Mouse (Mus musculus) forebrain, embryonic 11.5 days (tissue): ENCODE measurements around the gene Ube2e2. TPM values are rescaled to one million over a fixed set of nuclear protein-coding genes. Genes with fewer than 3 reads are reported as not detected.
A peak's percentile ranks its signal among the peaks of the same experiment; 100 is the strongest.

ENCODE experiments used
- ATAC-seq: fragments of 200-750 bp; cut with Nextera tagmentation; replicated peaks from 2 replicates; pipeline ENCODE4 v1.8.0; 2017; ENCODE audit warnings: moderate TSS enrichment; ENCODE audit not compliant: low FRiP score
- DNase-seq: peaks from one replicate; pipeline ENCODE4 v3.0.0-alpha.2; 2017; ENCODE audit warnings: low spot score
- H3K27ac ChIP-seq: fragments of 300-500 bp; sonication (generic); 2 replicates; pipeline ENCODE4 v1.5.1; 2014; ENCODE audit warnings: low read depth, low read length
- H3K27me3 ChIP-seq: fragments of 300-500 bp; sonication (generic); 2 replicates; pipeline ENCODE4 v1.6.1; 2014; ENCODE audit warnings: mild to moderate bottlenecking, low read length, mixed read lengths; ENCODE audit not compliant: control insufficient read depth, insufficient read depth
- H3K36me3 ChIP-seq: fragments of 300-500 bp; sonication (generic); 2 replicates; pipeline ENCODE4 v1.6.1; 2014; ENCODE audit warnings: mild to moderate bottlenecking, low read length, moderate library complexity, mixed read lengths; ENCODE audit not compliant: control insufficient read depth, insufficient read depth
- H3K4me1 ChIP-seq: fragments of 300-500 bp; sonication (generic); replicated peaks from 2 replicates; pipeline ENCODE4 v1.6.1; 2014; ENCODE audit warnings: low read length, mixed read lengths; ENCODE audit not compliant: control insufficient read depth, insufficient read depth
- H3K4me2 ChIP-seq: fragments of 300-500 bp; sonication (generic); 2 replicates; pipeline ENCODE4 v1.6.1; 2014; ENCODE audit warnings: low read depth, mild to moderate bottlenecking, low read length, moderate library complexity, mixed read lengths; ENCODE audit not compliant: severe bottlenecking
- H3K4me3 ChIP-seq: fragments of 300-500 bp; sonication (generic); 2 replicates; pipeline ENCODE4 v1.5.1; 2014; ENCODE audit warnings: low read depth, low read length
- H3K9ac ChIP-seq: fragments of 300-500 bp; sonication (generic); 2 replicates; pipeline ENCODE4 v1.6.1; 2014; ENCODE audit warnings: low read length
- H3K9me3 ChIP-seq: fragments of 300-500 bp; sonication (generic); 2 replicates; pipeline ENCODE4 v1.6.1; 2016; ENCODE audit warnings: low read length, mixed read lengths; ENCODE audit not compliant: control insufficient read depth
- WGBS: fragments of 180-500 bp; shearing (Covaris S2); extraction: QIAGEN DNeasy Blood & Tissue Kit; methylation state at CpG from one replicate; pipeline ENCODE4 v1.1.7; 2014; 5-methylcytosine and 5-hydroxymethylcytosine counted together
- polyA plus RNA-seq: library from polyadenylated mRNA; unstranded; fragments of >200 nt; fragmentation: Nextera tagmentation; extraction: Ambion mirVana; gene quantifications from 2 replicates; pipeline ENCODE4 v1.2.1, GENCODE M21; 2014

Ube2e2 gene
- 52.0 and 53.9 TPM in 2 replicates for polyA plus RNA-seq

- Histone ChIP-seq H3K27me3 (no peaks in the 10 kb centered on the region), H3K27ac (no peak within 1 kb of the TSS; the same call in 1 of the 2 replicates), H3K4me3 (peak within 1 kb of the TSS; percentile 65), H3K4me1 (no peaks in the 10 kb centered on the region), H3K9me3 (no peaks in the 10 kb centered on the region), H3K9ac (peak within 1 kb of the TSS; percentile 78), H3K36me3 (no peaks in the 10 kb centered on the region), H3K4me2 (peak within 1 kb of the TSS; percentile 73)
- WGBS = 4% methylated on average over 22 of the region's 22 CpGs
- peak; percentile 73 for ATAC-seq
- no peak for DNase-seq
These were observed at the start of gene Ube2e2 for GRCm38 (mm10) chr14:18893947-18894445. Ube2e2 (minus strand) TSS chr14:18894267.

- Histone ChIP-seq H3K4me3 (no peak overlapping the region), H3K4me2 (no peak overlapping the region), H3K9ac (no peak overlapping the region), H3K27ac (no peak overlapping the region), H3K36me3 (no peaks in the 10 kb centered on the region), H3K4me1 (no peaks in the 10 kb centered on the region), H3K9me3 (no peaks in the 10 kb centered on the region), H3K27me3 (no peaks in the 10 kb centered on the region)
- DNase-seq (no peak), ATAC-seq (no peak)
These were observed 46.0 kb upstream of the Ube2e2 start for GRCm38 (mm10) chr14:18940068-18940467.

GRCm38 (mm10) chr14:18903553-18903952 lies 9.5 kb upstream of the Ube2e2 start:
- no peak for DNase-seq
- H3K4me2 ChIP-seq = no peak overlapping the region
- H3K4me3 ChIP-seq = no peak overlapping the region
- no peaks in the 10 kb centered on the region for H3K9me3 ChIP-seq
- H3K36me3 ChIP-seq = no peaks in the 10 kb centered on the region
- no peaks in the 10 kb centered on the region for H3K27me3 ChIP-seq
- no peak overlapping the region for H3K9ac ChIP-seq
- no peaks in the 10 kb centered on the region for H3K4me1 ChIP-seq
- ATAC-seq = no peak
- no peak overlapping the region for H3K27ac ChIP-seq

- ATAC-seq (peak; percentile 95), DNase-seq (peak; percentile 94)
- no peaks in the 10 kb centered on the region for H3K4me1 ChIP-seq
- H3K27ac ChIP-seq = no peak overlapping the region; the same call in 1 of the 2 replicates
- no peaks in the 10 kb centered on the region for H3K9me3 ChIP-seq
- no peaks in the 10 kb centered on the region for H3K27me3 ChIP-seq
- peak overlapping the region; percentile 78 for H3K9ac ChIP-seq
- peak overlapping the region; percentile 65 for H3K4me3 ChIP-seq
- H3K36me3 ChIP-seq = no peaks in the 10 kb centered on the region
- peak overlapping the region; percentile 73 for H3K4me2 ChIP-seq
- WGBS = under 1% methylated on average over 52 of the region's 116 CpGs
These were observed 733 bp downstream of the Ube2e2 start for GRCm38 (mm10) chr14:18893121-18893946.

GRCm38 (mm10) chr14:18889571-18889970 lies 4.5 kb downstream of the Ube2e2 start:
- no peak overlapping the region for H3K4me2 ChIP-seq
- H3K4me1 ChIP-seq = no peaks in the 10 kb centered on the region
- H3K9me3 ChIP-seq = no peaks in the 10 kb centered on the region
- no peak overlapping the region for H3K9ac ChIP-seq
- H3K27me3 ChIP-seq = no peaks in the 10 kb centered on the region
- WGBS = 88% methylated on average over 5 of the region's 5 CpGs
- H3K4me3 ChIP-seq = no peak overlapping the region
- DNase-seq = no peak
- H3K36me3 ChIP-seq = no peaks in the 10 kb centered on the region
- no peak overlapping the region for H3K27ac ChIP-seq
- no peak for ATAC-seq

GRCm38 (mm10) chr14:18882493-18882892 lies 11.6 kb downstream of the Ube2e2 start:
- no peak overlapping the region for H3K27ac ChIP-seq
- no peaks in the 10 kb centered on the region for H3K27me3 ChIP-seq
- H3K9ac ChIP-seq = no peak overlapping the region
- 83% methylated on average over 1 of the region's 1 CpGs for WGBS
- no peaks in the 10 kb centered on the region for H3K36me3 ChIP-seq
- H3K4me3 ChIP-seq = no peak overlapping the region
- no peaks in the 10 kb centered on the region for H3K9me3 ChIP-seq
- ATAC-seq (no peak), DNase-seq (no peak)
- no peaks in the 10 kb centered on the region for H3K4me1 ChIP-seq
- H3K4me2 ChIP-seq = no peak overlapping the region

GRCm38 (mm10) chr14:18870716-18871115 lies 23.4 kb downstream of the Ube2e2 start:
- Histone ChIP-seq H3K36me3 (no peaks in the 10 kb centered on the region), H3K4me1 (no peaks in the 10 kb centered on the region), H3K4me3 (no peak overlapping the region), H3K9me3 (no peaks in the 10 kb centered on the region), H3K27me3 (no peaks in the 10 kb centered on the region), H3K9ac (no peak overlapping the region), H3K27ac (no peak overlapping the region), H3K4me2 (no peak overlapping the region)
- 90% methylated on average over 1 of the region's 1 CpGs for WGBS
- DNase-seq (no peak), ATAC-seq (no peak)

GRCm38 (mm10) chr14:18828661-18829060 lies 65.4 kb downstream of the Ube2e2 start:
- no peak for ATAC-seq

GRCm38 (mm10) chr14:18826753-18827152 lies 67.3 kb downstream of the Ube2e2 start:
- Histone ChIP-seq H3K4me3 (no peak overlapping the region), H3K27ac (no peak overlapping the region), H3K9me3 (no peaks in the 10 kb centered on the region), H3K27me3 (no peaks in the 10 kb centered on the region), H3K36me3 (no peaks in the 10 kb centered on the region), H3K9ac (no peak overlapping the region), H3K4me1 (no peaks in the 10 kb centered on the region), H3K4me2 (no peak overlapping the region)
- no peak for ATAC-seq
- no peak for DNase-seq

More at GRCm38 (mm10) chr14:18828661-18829060, 65.4 kb downstream of the Ube2e2 start:
- Histone ChIP-seq H3K9ac (no peak overlapping the region), H3K27ac (no peak overlapping the region), H3K4me2 (no peak overlapping the region), H3K36me3 (no peaks in the 10 kb centered on the region), H3K4me1 (no peaks in the 10 kb centered on the region), H3K27me3 (no peaks in the 10 kb centered on the region), H3K9me3 (no peaks in the 10 kb centered on the region), H3K4me3 (no peak overlapping the region)
- no peak for DNase-seq
- 92% methylated on average over 1 of the region's 1 CpGs for WGBS
